Mouse (Mus musculus) lung, postnatal 14 days (tissue): Measurements from ENCODE around the gene Cdhr2.

Experiments used
- DNase-seq: peaks from one replicate; pipeline ENCODE4 v3.0.0; 2021

Gene Cdhr2

DNA sequence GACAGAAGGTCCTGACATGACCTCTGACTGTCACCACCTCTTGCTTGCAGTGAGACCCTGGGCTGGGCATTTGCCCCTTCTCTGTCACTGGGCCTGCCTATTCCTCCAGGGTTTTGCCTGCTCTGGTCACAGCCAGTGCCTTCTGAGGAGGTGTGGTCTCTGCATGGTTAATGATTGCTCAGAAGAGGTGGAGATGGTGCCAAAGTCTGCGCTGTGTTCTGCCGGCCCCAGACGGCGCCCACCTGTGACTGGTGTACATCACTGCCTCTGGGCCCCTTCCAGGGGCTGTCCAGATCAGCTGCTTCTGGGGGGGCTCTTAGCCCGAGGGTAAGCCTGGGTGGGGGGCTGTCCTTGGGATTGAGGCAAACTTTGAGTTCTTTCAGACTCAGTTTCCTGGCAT is at the start of gene Cdhr2:
TSS of gene Cdhr2 (plus strand) at position 219 of the 400 bp plus-strand sequence.
- DNase-seq = no peak

DNA sequence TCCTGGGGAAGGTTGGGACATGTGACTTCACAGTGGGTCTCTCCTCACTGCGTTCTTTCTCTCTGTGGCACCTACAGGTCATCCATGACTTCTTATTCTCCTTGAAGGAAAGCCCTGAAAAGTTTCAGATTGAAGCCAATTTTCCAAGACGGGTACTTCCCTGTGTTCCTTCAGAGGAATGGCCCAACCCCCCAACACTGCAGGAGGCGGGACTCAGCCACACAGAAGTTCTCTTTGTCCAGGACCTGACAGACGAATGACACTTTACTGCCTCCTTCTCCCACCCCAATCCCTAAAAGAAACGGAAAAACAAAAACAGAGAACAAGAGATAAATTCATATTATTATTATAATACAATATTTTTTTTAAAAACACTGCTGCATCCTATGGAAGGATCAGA is 40.4 kb upstream of the Cdhr2 start:
- no peak for DNase-seq

DNA sequence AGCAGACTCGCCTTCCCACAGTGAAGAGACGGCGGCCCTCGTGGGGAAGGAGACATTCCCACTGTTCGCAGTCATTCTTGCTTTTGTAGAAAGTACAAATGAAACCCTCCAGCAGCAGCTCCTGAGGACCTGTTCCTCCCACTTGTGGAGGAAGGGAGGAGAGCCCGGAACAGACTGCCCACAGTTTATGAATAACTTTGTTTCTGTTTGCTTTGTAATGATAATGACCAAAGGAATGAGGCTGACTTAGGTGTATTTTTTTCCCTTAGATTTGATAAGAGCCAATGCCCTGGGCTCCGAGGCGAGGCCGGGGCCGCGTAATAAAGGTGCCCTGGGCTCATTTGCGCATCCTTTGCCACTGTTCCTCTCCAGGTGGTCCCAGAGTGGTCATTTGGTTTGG is 39.9 kb upstream of the Cdhr2 start:
- DNase-seq = no peak

DNA sequence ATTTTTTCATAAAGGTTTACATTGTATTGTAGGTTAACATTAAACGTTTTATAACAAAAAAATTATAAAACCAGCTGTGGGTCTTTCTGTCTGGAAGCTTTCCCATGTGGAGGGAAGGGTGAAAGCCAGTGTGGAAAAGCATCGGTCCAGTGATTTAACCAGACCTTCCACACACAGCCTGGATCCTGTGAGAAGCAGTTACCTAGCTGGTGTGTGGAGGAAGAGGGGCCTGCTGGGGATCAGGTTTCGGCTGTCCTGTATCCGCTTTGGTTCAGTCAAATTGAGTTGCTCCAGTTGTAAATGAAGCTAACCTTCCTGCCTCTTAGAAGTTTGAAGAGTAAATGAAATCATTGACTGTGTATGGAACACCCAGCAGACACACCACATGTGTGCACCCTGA is 37.3 kb upstream of the Cdhr2 start:
- DNase-seq = no peak

DNA sequence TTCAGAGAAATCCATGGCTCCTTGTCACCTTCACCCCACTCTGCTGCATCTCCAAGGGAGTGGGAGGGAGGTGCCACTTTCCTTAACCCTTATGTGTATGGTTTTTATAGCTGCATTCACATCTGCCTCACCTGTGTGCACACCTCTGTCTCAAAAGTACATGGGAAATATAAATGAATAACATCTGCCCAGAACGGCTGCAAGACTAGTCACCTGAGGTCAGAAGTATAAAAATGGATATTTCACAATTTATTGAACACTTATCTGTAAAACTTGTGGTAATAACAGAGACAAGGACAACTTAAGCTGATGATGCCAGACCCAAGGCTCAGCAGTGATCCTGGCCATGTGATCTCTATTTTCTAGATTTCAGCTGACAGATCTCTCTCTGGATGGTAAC is 36.8 kb upstream of the Cdhr2 start:
- DNase-seq = no peak

DNA sequence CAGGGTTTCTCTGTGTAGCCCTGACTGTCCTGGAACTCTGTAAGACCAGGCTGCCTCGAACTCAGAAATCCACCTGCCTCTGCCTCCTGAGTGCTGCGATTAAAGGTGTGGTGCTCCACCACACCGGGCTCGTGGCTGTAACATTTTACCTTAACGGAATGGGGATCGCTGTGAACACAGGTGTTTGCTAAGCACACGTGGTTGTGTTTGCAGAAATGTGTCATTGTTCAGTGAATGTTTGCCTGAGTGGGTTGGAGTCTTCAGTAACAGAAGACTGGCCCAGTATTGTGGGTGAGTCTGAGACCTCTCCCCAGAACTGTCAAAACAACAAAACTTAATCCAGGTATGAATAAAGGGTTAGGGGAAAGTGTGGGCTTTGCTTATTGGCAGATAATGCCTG is 36.2 kb upstream of the Cdhr2 start:
- DNase-seq = no peak

DNA sequence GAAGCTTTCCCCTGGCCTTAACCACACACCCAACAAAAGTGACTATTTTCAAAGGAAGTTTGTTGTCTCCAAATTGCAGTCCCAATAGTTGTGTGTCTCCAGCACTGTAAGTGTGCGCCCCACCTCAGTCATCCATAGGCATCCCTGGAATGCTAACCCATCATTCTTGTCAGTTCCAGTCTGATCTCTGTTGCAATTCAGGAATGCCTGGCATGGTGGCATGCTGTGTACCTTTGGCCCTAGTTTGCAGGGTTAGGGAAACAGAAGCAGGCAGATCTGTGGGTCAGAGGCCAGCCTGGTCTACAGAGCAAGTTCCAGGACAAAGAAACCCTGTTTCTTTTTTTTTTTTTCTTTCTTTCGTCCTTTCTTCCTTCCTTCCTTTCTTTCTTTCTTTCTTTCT is 30.8 kb upstream of the Cdhr2 start:
- DNase-seq = no peak

DNA sequence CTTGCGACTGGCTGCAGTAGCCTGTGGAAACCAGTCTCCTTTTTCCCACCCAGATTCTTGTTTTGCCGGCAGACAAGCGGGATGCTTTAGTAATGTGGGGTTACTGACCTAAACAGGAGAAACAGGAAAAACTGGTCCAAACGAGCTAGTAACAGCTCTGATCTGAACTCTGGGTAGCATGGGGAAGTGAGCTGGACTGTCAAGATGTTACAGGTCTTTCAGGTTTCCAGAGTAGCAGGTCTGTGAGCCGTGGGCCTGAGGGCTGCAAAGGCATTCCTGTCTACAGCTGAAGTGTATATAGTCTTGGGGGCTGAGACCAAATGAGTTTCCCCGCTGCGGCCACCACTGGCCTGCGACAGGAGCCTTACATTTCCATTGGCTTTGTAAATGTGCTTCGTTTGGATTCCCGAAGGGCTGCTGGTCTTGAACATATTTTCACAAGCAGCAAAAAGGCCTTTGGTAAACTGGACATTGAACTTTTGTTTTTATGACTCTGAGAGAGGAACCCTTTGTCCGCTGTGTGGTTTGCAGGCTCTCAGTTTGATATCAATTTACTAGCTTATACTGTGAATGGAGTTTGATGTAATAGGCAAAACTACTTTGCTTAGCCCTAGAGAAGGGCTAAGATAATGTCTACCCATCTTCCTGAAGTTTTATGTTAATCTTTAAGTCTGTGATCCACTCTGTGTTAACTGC is 25.2 kb upstream of the Cdhr2 start:
- DNase-seq = no peak

DNA sequence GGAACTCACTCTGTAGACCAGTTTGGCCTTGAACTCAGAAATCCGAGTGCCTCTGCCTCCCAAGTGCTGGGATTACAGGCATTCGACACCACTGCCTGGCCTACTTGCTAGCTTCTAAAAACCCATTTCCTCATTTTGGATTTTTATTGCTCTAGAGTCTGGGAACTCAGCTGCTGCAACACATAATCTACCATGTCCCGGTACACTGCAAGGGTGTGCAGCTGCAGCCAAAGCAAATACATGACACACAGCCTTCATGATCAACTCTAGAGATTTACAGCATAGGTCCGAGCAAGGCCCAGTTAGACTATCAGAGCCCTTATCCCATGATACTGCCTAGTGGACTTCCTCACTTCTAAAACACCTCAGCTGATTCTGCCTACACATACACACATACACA is 23.0 kb upstream of the Cdhr2 start:
- no peak for DNase-seq

DNA sequence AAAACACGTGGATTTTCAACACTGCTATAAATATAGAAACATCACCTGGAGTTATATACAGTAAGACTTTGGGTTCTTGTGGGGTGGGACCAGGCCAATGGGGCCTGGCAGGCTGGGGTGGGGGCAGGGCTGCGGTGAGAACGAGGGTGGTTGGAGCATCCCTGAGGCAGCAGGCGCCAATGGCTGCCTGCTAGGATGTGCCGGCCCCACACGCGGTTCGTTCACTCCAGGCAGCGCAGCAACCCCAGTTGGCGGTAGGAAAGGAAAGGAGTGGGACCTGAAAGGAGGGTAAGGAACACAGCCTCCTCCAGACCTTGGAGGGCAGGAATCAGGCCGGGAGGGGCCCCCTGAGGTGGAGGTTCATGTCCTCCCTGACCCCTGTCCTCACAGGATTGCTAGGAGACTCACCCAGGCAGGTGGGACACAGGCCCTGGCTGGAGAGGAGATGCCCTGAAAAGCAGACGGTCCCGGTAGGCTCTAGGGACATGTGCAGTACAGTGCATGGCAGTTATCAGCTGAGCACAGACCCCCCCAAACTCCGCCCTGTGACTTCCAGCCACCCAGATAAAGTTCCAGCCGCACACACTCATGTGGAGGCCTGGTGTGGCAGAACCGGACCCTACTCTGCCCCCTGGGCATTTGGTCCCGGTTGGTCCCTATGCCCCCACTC is 20.9 kb upstream of the Cdhr2 start:
- DNase-seq = no peak

DNA sequence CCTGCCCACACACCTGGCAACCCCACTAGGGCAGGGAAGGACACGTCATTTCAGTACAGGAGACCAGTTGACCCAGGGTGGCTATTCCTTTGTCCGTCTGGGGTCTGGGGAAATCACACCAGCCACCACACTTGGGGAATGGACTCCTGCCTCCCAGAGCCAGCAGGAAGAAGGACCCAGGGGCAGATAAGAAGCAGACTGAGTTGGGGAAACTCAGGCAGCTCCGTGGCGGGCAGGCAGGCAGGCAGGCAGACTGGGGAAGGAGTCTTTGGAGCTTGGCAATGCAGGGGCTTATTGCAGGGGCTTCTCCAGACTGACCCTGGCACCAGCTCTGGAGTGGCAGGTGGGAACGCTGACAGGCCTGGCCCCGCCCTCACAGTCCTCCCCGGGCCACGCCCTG is 20.0 kb upstream of the Cdhr2 start:
- DNase-seq = no peak

DNA sequence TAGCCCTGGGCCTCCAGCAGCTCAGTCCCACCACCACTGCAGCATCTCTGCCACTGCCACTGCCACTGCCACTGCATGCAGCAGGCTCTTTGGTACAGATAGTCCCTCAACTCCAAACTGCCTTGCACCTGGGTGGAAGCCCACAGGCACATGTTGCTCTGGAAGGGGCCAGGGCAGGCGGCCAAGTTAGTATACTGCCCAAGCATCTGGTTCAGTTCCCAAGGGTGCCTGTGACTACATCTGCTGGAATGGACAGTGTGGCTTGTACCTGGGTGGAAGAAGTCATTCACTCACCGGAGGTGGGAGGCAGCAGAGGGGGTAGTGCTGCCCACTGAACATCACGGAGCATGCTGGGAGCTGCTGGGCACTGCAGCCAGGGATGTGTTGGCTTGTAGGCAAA is 18.0 kb upstream of the Cdhr2 start:
- no peak for DNase-seq

DNA sequence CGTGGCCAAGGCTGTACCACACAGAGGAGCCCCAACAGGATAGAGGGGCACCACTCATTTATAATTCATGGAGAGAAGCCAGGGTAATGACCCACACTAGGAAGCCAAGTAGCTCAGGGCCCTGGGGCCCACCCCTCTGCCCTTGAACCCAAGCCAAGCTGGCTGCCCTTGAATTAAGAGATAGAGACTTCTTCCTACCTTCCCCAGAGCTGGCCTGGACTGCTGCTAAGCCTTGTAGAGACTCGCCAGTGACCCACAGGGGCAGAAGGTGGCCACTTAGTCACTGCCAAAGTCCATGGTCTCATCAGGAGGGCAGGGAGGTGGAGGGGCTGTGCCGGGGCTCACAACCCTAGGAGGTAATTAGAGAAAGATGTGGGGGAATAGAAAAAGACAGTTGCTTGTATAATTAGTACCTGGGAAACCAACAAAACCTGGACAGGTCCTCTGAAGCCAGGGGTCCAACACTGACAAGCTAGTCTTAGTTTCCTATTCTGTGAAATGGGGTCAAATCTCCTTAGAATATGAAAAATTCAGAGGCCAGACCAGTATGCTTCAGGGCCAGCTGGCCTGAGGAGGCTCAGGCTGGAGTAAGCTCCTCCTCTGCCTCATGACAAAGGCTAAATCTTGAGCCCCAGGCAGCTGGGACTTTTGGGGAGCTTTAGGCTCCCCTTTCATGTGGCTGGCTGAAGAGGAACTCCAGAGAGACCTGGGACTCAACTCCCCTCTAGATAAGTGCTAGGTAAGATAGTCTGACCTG is 16.9 kb upstream of the Cdhr2 start:
- no peak for DNase-seq

DNA sequence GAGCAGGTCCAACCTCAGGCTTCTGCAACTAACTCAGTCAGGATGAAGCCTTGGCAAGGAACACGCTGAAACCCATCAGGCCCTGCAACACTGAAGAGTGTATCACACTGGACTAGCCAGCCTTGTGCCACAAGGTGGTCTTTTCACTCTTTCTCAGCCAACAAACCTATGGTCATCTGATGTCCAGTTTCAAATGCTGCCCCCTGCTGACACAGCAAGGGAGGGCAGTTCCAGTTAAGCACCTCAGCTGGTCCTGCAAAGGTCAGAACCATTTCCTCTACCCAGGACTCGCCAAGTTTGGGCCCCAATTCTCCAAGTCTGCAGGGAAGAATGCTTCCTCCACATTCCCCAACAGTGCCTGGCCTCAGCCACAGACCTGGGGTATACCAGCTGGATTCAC is 16.1 kb upstream of the Cdhr2 start:
- DNase-seq = peak; percentile 59

DNA sequence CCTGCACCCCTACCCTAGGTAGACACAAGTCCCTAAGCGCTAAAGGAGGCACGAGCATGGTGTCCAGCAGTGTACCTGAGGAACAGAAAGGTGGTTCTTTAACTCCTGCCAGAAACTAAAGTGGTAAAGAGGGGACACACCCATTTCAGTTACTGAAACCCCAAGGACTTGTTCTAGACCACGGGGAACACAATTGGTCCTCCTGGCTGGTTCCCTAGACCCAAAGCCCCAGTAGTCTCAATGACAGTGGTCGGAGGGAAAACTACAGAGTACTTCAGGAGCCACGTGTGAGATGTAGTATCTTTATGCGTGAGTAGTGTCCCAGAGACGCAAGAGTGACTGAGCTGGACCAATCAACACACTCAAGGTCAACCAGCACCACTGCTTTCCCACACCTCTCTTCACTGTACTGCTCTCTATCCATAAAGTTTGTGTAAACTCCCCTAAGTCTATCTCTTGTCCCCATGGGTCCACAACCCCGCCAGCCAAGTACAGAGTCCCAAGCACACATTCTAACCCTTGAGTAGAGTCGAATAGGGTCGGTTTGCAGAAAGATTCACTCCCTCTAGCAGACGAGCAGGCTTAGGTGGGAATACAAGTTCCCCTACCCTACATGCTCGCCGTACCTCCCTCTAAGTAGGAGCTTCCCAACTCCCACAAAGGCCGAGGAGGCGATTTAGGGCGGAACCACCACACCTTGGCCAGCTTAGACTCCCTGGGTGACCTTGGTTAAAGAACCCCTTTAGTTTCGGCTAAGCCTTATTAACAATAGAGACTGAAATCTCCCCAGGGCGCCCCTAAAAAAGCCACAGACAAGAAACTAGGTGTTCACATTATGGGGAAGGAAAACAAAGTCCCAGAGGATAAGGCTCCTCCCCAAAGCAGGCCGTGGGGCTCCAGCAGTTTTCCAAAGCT is 14.9 kb upstream of the Cdhr2 start:
- no peak for DNase-seq

DNA sequence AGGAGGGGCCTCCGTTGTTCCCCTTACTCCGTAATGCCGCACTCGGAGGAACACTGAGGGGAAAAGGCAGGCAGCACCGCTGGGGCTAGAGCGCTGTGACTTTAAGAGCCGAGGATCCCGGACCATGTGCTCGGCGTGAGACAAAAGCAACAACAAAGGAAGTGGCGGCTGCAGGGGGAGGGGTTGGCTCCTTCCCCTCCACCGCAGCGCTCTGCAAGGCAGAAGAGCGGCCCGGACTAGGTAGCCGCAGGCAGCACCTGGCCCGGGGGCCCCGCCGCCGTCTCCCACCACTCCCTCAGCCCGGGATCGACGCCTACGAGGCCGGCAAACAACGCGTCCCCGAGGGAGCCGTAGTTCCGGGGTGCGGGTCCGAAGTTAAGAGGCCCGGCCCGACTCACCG is 14.2 kb upstream of the Cdhr2 start:
- peak; percentile 81 for DNase-seq

DNA sequence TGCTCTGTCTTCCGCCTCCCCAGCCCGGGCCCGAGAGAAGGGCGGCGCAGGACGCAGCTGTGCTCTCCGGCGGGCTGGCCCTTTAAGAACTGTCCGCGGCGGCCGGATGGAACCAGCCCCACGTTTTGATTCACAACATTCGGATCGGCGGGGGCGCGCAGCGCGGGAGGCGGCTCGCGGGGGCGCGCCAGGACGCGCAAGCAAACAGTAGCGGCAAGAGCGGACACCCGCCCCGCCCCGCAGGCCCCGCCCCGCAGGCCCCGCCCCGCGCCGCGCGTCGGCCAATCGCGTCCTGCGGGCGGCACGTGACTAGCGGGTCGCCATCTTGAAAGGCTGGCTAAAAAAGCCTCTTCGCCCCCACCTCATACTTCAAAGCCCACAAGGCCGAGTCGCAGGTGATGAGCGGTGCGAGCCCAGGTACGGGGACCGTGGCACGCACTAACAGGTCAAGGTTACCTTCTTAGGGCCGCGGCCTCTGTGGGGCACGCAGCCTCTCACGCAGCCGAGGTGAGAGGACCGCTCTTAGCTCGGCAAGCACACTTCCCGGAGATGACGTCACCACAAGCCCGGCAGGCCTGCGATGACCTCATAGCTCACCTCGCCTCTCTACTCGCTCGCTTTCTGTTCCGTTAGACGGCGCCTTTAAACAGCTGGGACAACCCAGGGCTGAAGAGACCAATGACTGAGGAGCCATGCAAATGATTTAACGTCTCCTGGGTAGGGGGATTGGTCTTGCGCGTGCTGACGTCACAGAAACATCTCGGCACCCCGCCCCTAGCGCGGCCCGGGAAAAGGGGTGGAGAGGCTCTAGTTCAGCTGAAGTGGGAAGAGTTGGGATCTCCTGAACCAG is 13.5 kb upstream of the Cdhr2 start:
- peak; percentile 97 for DNase-seq

DNA sequence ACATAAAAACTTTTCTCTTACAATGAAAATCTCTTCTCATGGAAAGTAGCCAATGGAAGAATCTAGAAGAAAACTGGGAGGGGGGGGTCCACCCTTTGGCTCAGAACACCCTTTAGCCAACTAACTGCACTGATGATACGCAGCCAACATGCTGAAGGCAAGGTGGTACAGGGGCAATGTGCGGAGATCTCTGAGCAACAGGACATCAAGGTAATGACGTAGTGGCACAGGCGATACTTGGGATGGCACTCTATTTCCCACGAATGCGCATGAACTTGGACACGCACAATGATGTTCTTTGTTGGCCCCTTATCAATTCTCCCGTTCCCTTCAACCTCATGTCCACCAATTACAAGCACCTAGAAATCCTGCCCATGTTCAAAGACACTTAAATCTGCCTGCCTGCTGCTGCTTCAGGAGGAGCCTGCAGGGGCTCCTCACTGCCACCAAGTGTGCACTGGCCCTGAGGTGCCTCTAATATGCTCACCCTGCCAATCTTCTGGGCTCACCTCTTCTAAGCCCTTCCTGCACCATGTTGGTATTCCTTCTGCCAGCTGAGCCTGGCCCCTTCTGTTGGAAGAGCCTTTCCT is 11.0 kb upstream of the Cdhr2 start:
- DNase-seq = no peak

DNA sequence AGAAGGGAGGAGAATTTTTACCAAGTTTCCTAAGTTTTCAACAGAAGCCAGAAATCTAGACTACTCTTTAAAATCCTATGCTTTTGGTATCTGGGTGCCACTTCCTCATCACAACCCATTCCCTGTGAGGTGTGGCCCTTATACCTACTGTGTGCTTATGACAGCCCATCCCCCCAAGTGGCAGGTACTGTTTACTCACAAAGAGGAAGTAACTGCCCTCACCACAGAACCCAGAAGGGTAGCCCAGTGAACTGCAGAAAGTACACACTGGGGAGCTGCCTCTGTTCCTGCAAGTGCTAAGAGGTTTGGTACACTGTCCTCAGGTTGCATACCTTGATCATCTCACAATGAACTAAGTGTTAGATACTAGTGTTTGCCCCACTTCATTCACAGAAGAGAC is 9.5 kb upstream of the Cdhr2 start:
- DNase-seq = peak; percentile 28

DNA sequence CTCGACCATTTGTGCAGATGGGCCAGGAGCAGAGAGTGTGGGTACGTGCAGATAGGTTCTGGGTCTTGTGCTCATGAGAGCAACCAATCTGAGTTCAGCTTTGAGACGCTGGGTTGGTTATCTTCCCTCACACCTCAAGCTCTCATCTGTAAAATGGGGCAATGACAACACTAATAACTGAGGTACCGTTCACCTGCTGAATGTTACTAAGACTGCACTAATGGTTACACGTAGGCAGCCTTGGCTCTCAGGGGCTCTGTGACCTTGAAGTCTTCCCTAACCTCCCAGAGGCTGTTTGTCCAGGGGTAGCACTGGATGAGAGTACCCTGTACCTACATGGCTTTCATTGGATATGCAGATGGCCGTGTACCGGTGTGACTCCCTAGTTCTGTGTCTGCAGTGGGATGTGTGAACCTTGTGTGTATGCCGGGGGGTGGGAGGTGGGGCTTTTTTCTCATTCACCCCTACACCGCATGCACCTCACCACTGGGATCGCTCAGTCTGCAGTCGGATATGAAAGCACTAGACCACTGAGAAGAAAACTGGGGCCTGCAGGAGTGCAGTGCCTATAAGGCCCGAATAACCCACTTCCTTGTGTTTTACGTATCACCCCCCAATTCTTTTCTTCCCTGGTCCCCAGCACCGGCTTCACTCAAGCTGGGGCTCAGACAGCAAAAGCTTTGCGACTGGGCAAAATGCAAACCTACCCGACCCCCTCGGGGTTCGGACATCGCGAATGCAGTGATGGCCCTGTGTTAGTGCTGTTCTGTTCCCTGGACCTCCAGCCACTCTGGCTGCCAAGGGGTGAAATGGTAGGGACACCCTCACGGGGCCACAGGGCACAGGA is 8.3 kb upstream of the Cdhr2 start:
- no peak for DNase-seq
